Mouse (Mus musculus) lung, adult 2 months (tissue): ENCODE measurements around the gene Specc1l.

Experiments used
- CTCF ChIP-seq: fragments of 200-500 bp; IDR thresholded peaks from 2 replicates; pipeline ENCODE4 v1.5.1; 2011; ENCODE audit warnings: mild to moderate bottlenecking, low read length, control low read depth; ENCODE audit not compliant: insufficient read depth
- POLR2A ChIP-seq: fragments of 200-500 bp; IDR thresholded peaks from 2 replicates; pipeline ENCODE4 v1.6.1; 2011; ENCODE audit warnings: low read depth, mild to moderate bottlenecking, control low read depth, low read length, borderline replicate concordance; ENCODE audit errors: extremely low read depth

GRCm38 (mm10) chr10:75197817-75198216, 14.1 kb upstream of the Specc1l start:
- no peak for TF ChIP-seq CTCF
- no peak for TF ChIP-seq POLR2A
